Mouse (Mus musculus): ENCODE data around the gene Zbtb46. TPM values are rescaled to one million over a fixed set of nuclear protein-coding genes. Genes with fewer than 3 reads are reported as not detected.
"Not testable (repeated sequence)": the region's sequence is repeated elsewhere in the genome, so short reads cannot be mapped to it uniquely, and the experiment has no call there.

Gene Zbtb46
- 18.6 and 22.2 TPM in 2 replicates for polyA plus RNA-seq (2016; fragmentation: Nextera tagmentation; extraction: Ambion mirVana)

GRCm38 (mm10) chr2:181459153-181459672 is at the start of gene Zbtb46:
Gene Zbtb46 (minus strand): TSS chr2:181459426.
- WGBS: 1% methylated on average over 82 of the region's 83 CpGs
- peak; percentile 88 for DNase-seq (ENCODE audit: low spot score)
- Histone ChIP-seq H3K36me3 (no peaks in the 10 kb centered on the region), H3K9me3 (no peaks in the 10 kb centered on the region), H3K4me1 (replicated peaks) (peaks cover 48% of the 10 kb centered on the region), H3K4me3 (peak within 1 kb of the TSS; percentile 94), H3K27ac (peak within 1 kb of the TSS; percentile 94), H3K27me3 (ENCODE audit: insufficient read depth, poor library complexity, severe bottlenecking) (peaks cover 10% of the 10 kb centered on the region)

- 81% methylated on average over 4 of the region's 4 CpGs for WGBS
- Histone ChIP-seq H3K4me1 (replicated peaks) (peaks cover 19% of the 10 kb centered on the region), H3K36me3 (peaks cover 46% of the 10 kb centered on the region), H3K9me3 (no peaks in the 10 kb centered on the region), H3K4me3 (peak overlapping the region; percentile 96; the same call in 1 of the 2 replicates), H3K27ac (no peak overlapping the region), H3K27me3 (ENCODE audit: insufficient read depth, poor library complexity, severe bottlenecking) (no peaks in the 10 kb centered on the region)
- DNase-seq (ENCODE audit: low spot score): no peak
Observed at GRCm38 (mm10) chr2:181498644-181499043, 39.4 kb upstream of the Zbtb46 start.

- under 1% methylated on average over 12 of the region's 12 CpGs for WGBS
- DNase-seq (ENCODE audit: low spot score): no peak
- Histone ChIP-seq H3K27ac (peak overlapping the region; percentile 93), H3K4me3 (peak overlapping the region; percentile 96), H3K27me3 (ENCODE audit: insufficient read depth, poor library complexity, severe bottlenecking) (no peaks in the 10 kb centered on the region), H3K36me3 (peaks cover 35% of the 10 kb centered on the region), H3K9me3 (no peaks in the 10 kb centered on the region), H3K4me1 (replicated peaks) (peaks cover 19% of the 10 kb centered on the region)
Observed at GRCm38 (mm10) chr2:181497548-181497875, 38.3 kb upstream of the Zbtb46 start.

- H3K36me3 ChIP-seq: peaks cover 29% of the 10 kb centered on the region
- peak within 1 kb of the TSS; percentile 96 for H3K4me3 ChIP-seq
- DNase-seq (ENCODE audit: low spot score): peak; percentile 94
- no peaks in the 10 kb centered on the region for H3K27me3 ChIP-seq (ENCODE audit: insufficient read depth, poor library complexity, severe bottlenecking)
- peak within 1 kb of the TSS; percentile 93 for H3K27ac ChIP-seq
- under 1% methylated on average over 46 of the region's 46 CpGs for WGBS
- H3K4me1 ChIP-seq (replicated peaks): peaks cover 19% of the 10 kb centered on the region
- no peaks in the 10 kb centered on the region for H3K9me3 ChIP-seq
Observed at GRCm38 (mm10) chr2:181496831-181497547, 37.8 kb upstream of the Zbtb46 start, which contains the start of gene Tpd52l2. Gene Tpd52l2 (plus strand): TSS chr2:181497142.

GRCm38 (mm10) chr2:181496281-181496680 is 37.1 kb upstream of the Zbtb46 start:
- peak overlapping the region; percentile 96 for H3K4me3 ChIP-seq
- H3K27me3 ChIP-seq (ENCODE audit: insufficient read depth, poor library complexity, severe bottlenecking): no peaks in the 10 kb centered on the region
- peak overlapping the region; percentile 93 for H3K27ac ChIP-seq
- H3K36me3 ChIP-seq: peaks cover 22% of the 10 kb centered on the region
- peaks cover 19% of the 10 kb centered on the region for H3K4me1 ChIP-seq (replicated peaks)
- peak; percentile 57 for DNase-seq (ENCODE audit: low spot score)
- WGBS: 17% methylated on average over 8 of the region's 8 CpGs
- H3K9me3 ChIP-seq: no peaks in the 10 kb centered on the region

- WGBS: 64% methylated on average over 8 of the region's 8 CpGs
- H3K27ac ChIP-seq, H3K4me3 ChIP-seq: not testable (repeated sequence)
Observed at GRCm38 (mm10) chr2:181495845-181496244, 36.6 kb upstream of the Zbtb46 start.

GRCm38 (mm10) chr2:181494266-181494945 is 35.2 kb upstream of the Zbtb46 start:
- Histone ChIP-seq H3K27me3 (ENCODE audit: insufficient read depth, poor library complexity, severe bottlenecking) (no peaks in the 10 kb centered on the region), H3K9me3 (no peaks in the 10 kb centered on the region), H3K4me1 (replicated peaks) (peaks cover 19% of the 10 kb centered on the region), H3K36me3 (peaks cover 4% of the 10 kb centered on the region), H3K4me3 (no peak overlapping the region), H3K27ac (no peak overlapping the region)
- WGBS: 85% methylated on average over 26 of the region's 26 CpGs
- DNase-seq (ENCODE audit: low spot score): no peak

More at GRCm38 (mm10) chr2:181495845-181496244, 36.6 kb upstream of the Zbtb46 start:
- Histone ChIP-seq H3K4me1 (replicated peaks) (peaks cover 19% of the 10 kb centered on the region), H3K36me3 (peaks cover 18% of the 10 kb centered on the region)
- H3K27me3 ChIP-seq (ENCODE audit: insufficient read depth, poor library complexity, severe bottlenecking); H3K9me3 ChIP-seq; DNase-seq (ENCODE audit: low spot score): not testable (repeated sequence)

GRCm38 (mm10) chr2:181493156-181493927 is 34.1 kb upstream of the Zbtb46 start, which contains the start of gene Abhd16b:
Gene Abhd16b (plus strand): TSS chr2:181493206.
- Histone ChIP-seq H3K9me3 (no peaks in the 10 kb centered on the region), H3K4me1 (replicated peaks) (peaks cover 17% of the 10 kb centered on the region), H3K27me3 (ENCODE audit: insufficient read depth, poor library complexity, severe bottlenecking) (no peaks in the 10 kb centered on the region), H3K36me3 (no peaks in the 10 kb centered on the region), H3K27ac (no peak within 1 kb of the TSS), H3K4me3 (no peak within 1 kb of the TSS)
- DNase-seq (ENCODE audit: low spot score): no peak
- 85% methylated on average over 31 of the region's 31 CpGs for WGBS

GRCm38 (mm10) chr2:181492206-181492605 is 33.0 kb upstream of the Zbtb46 start:
- no peak overlapping the region for H3K4me3 ChIP-seq
- H3K36me3 ChIP-seq: no peaks in the 10 kb centered on the region
- no peaks in the 10 kb centered on the region for H3K9me3 ChIP-seq
- no peak overlapping the region for H3K27ac ChIP-seq
- peaks cover 18% of the 10 kb centered on the region for H3K4me1 ChIP-seq (replicated peaks)
- H3K27me3 ChIP-seq (ENCODE audit: insufficient read depth, poor library complexity, severe bottlenecking): no peaks in the 10 kb centered on the region
- 48% methylated on average over 3 of the region's 3 CpGs for WGBS
- no peak for DNase-seq (ENCODE audit: low spot score)

GRCm38 (mm10) chr2:181491432-181492205 is 32.4 kb upstream of the Zbtb46 start:
- H3K4me1 ChIP-seq (replicated peaks): peaks cover 23% of the 10 kb centered on the region
- DNase-seq (ENCODE audit: low spot score): no peak
- no peaks in the 10 kb centered on the region for H3K36me3 ChIP-seq
- no peaks in the 10 kb centered on the region for H3K27me3 ChIP-seq (ENCODE audit: insufficient read depth, poor library complexity, severe bottlenecking)
- no peak overlapping the region for H3K27ac ChIP-seq
- 26% methylated on average over 7 of the region's 7 CpGs for WGBS
- H3K9me3 ChIP-seq: no peaks in the 10 kb centered on the region
- H3K4me3 ChIP-seq: no peak overlapping the region

GRCm38 (mm10) chr2:181487338-181488277 is 28.4 kb upstream of the Zbtb46 start:
- Histone ChIP-seq H3K4me3 (peak overlapping the region; percentile 18; the same call in 1 of the 2 replicates), H3K36me3 (no peaks in the 10 kb centered on the region), H3K4me1 (replicated peaks) (peaks cover 29% of the 10 kb centered on the region), H3K27ac (peak overlapping the region; percentile 74), H3K9me3 (no peaks in the 10 kb centered on the region), H3K27me3 (ENCODE audit: insufficient read depth, poor library complexity, severe bottlenecking) (no peaks in the 10 kb centered on the region)
- 34% methylated on average over 5 of the region's 5 CpGs for WGBS
- DNase-seq (ENCODE audit: low spot score): peak; percentile 38

Data from hindbrain, embryonic 10.5 days (tissue).